Mouse (Mus musculus): ENCODE measurements around the gene Myo1e.

The Myo1e gene

GRCm38 (mm10) chr9:70281407-70281806 is 74.3 kb downstream of the Myo1e start:
- in situ Hi-C loops (cut with MboI, MseI) = no loop called here

- in situ Hi-C loops (cut with MboI, MseI) = no loop called here
Measured at GRCm38 (mm10) chr9:70282107-70282506, 75.0 kb downstream of the Myo1e start.

GRCm38 (mm10) chr9:70283151-70283550 is 76.0 kb downstream of the Myo1e start:
- in situ Hi-C loops (cut with MboI, MseI) = no loop called here

GRCm38 (mm10) chr9:70284584-70285140 is 77.5 kb downstream of the Myo1e start:
- in situ Hi-C loops (cut with MboI, MseI) = no loop called here

GRCm38 (mm10) chr9:70290785-70291184 is 83.6 kb downstream of the Myo1e start:
- in situ Hi-C loops (cut with MboI, MseI) = no loop called here

DNA sequence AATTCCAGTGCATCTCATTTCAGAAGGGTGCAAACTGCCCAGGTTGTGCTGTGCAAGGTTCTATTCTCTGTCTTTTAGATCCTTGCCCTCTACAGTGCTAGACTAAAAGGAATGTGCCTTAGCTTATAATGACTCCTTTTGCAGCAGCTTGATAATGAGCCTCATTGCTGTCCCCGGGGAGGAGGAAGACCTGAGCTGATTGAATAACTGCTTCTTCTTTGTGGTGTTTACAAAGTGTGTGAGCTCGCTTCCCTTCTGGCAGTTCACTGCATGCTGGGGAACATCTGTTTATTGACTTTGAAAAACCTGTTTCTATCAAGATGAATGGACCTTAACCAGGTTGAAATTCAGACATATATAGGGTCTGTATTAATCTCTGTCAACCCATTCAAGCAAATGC is 89.8 kb downstream of the Myo1e start:
- in situ Hi-C loops (cut with MboI, MseI) = no loop called here

- in situ Hi-C loops (cut with MboI, MseI) = no loop called here
Measured at GRCm38 (mm10) chr9:70298221-70298620, 91.1 kb downstream of the Myo1e start.

DNA sequence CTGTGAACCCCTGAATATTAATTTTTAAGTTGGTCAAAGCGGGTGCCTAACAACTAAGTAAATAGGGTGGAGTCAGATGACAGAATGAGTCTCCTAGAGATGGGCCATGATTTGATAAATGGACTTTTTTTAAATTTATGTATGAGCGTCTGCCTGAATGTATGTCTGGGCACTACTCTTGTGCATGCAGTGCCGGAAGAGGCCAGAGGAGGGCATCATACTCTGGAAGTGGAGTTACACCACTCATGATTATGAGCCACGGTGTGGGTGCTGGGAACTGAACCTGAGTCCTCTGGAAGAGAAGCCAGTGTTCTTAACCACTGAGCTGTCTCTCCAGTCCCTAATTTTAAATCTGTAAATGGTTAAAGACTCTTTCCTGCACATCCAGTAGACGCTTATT is 93.6 kb downstream of the Myo1e start:
- in situ Hi-C loops (cut with MboI, MseI) = no loop called here

DNA sequence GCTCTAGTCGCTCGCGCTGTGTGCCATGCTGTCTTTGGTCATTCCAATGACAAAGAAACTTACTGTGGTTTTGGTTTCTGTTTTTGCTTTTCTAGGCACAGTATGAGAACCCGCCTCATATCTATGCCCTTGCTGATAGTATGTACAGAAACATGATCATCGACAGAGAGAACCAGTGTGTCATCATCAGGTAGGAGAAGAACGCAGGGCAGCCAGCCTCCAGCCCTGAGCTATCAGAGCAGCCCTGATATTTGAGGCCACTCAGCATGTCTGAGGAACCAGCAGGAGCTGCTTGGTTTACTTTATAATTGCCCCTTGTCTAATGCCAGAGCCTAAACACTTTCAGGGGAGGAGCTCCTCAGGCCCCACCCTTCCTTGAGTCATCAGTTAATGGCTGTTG is 94.4 kb downstream of the Myo1e start:
- in situ Hi-C loops (cut with MboI, MseI) = no loop called here

DNA sequence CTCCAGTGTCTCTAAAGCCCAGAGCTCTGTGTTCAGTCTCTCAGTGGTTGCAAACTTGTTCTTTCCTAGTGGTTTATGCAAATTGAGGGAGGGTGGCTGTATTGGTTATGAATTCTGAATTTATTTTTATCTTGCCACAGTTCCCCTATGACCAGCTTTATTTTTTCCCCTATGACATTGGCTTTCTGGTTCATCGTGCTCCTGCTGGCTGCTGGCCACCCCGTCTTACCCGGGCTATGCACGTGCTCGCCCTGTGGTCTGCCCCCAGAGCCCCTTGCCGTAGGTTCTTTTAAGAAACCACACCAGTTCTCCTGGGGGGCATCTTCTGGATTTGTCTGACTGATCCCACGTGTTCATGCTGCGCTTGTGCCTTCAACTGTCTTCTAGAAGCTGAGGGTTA is 97.8 kb downstream of the Myo1e start:
- in situ Hi-C loops (cut with MboI, MseI) = no loop called here

GRCm38 (mm10) chr9:70310046-70310445 is 102.9 kb downstream of the Myo1e start:
- in situ Hi-C loops (cut with MboI, MseI) = no loop called here

DNA sequence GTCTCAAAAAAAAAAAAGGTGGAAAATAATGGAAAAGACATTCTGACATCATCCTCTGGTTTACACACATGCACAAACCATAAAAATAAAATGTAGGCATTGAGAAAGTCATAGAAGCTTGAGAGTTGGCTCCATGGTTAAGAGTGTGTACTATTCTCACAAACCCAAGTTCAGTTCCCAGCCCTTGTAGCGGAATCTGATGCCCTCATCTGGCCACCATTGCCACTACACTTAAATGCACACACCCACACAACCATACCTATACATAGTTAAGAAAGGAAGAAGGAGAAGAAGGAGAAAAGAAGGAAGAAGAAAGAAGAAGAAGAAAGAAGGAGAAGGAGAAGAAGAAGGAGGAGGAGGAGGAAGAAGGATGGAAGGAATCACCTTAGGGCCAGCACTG is 106.9 kb downstream of the Myo1e start:
- in situ Hi-C loops (cut with MboI, MseI) = no loop called here

- in situ Hi-C loops (cut with MboI, MseI) = no loop called here
Measured at GRCm38 (mm10) chr9:70315130-70315529, 108.0 kb downstream of the Myo1e start.

DNA sequence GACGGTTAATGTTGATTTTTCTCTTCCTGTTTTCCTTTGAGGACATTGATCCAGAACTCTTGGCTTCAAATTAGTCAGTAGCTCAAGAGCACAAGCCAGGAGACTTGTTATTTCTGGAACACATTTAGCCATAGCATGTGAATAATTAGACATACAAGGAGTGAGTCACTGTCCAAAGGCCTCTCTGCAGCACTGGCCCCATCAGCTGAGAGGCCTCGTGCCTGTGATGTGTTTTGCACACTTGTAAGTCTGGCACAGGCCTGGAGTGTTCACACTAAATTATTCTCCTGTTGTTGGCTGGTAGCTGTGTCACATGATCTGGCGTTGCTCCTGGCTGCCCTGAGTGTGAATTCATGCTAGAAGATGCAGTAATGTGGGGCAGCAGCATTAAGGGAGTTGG is 111.5 kb downstream of the Myo1e start:
- in situ Hi-C loops (cut with MboI, MseI) = no loop called here

DNA sequence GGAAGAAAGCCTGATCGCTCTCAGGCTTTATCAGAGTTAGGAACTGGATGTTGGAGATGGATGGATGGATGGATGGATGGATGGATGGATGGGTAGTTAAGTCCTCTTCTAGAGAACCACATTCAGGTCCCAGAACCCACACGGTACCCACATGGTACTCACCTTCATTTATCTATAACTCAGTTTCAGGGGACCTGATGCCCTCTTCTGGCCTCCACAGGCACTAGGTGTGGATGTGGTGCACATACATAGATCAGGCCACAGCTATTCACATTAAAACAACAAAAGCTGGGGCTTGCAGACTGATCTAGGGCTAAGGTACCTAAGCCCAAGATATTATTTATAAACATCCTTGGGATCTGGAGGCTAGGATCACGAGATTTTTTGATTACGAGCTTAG is 117.2 kb downstream of the Myo1e start:
- in situ Hi-C loops (cut with MboI, MseI) = no loop called here

- in situ Hi-C loops (cut with MboI, MseI) = no loop called here
Measured at GRCm38 (mm10) chr9:70325880-70326595, 118.9 kb downstream of the Myo1e start.

DNA sequence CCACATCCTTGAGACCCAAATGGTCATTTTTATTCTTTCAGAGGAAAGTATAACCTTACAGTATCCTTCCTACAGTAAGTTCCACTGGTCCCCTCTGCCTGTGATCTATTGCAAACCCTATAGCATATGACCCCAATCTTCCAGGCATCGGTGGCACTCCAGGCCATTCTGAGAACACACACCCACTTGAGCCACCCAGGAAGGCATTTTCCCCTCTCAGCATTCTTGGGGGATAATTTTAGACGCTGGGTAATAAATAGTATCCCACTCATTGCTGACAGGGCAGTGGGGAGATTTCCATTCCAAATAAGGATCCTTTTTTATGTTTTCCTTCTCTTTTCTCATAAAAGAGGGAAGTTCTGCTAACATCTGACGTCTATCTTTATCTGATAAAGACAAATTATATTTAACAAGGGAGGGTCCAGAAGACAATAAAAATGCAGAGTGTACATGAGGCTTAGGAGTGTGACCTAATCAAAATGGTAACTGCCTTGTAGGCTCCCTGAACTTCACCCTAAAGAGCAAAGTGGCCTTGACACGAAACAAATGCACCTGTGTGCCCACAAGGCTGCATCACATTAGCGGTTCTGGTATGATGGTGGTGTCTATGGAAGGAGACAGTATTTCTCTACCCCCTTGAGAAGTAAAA is 121.2 kb downstream of the Myo1e start:
- in situ Hi-C loops (cut with MboI, MseI) = no loop called here

- in situ Hi-C loops (cut with MboI, MseI) = no loop called here
Measured at GRCm38 (mm10) chr9:70331727-70332335, 124.7 kb downstream of the Myo1e start.

- in situ Hi-C loops (cut with MboI, MseI) = no loop called here
Measured at GRCm38 (mm10) chr9:70338391-70338790, 131.2 kb downstream of the Myo1e start.

DNA sequence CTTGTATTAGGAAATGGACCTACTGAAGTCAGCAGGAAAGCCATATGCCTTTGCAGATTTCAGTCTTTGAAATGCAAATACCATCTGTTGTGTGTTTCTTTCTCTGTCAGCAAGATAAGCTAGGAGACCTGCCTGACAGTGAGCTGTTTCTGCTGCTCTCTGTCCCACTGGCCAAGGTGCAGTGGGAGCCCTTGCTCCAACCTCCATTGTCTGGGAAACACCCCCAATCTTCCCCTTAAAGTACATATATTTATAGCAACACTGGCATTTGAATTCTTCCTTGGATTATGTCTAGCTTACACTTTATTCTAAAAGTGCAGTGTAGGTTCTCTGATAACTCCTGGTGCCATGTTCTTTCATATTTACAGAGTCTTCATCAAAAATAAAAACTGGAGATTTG is 131.7 kb downstream of the Myo1e start:
- in situ Hi-C loops (cut with MboI, MseI) = no loop called here

- in situ Hi-C loops (cut with MboI, MseI) = no loop called here
Measured at GRCm38 (mm10) chr9:70349274-70349673, 142.1 kb downstream of the Myo1e start.

DNA sequence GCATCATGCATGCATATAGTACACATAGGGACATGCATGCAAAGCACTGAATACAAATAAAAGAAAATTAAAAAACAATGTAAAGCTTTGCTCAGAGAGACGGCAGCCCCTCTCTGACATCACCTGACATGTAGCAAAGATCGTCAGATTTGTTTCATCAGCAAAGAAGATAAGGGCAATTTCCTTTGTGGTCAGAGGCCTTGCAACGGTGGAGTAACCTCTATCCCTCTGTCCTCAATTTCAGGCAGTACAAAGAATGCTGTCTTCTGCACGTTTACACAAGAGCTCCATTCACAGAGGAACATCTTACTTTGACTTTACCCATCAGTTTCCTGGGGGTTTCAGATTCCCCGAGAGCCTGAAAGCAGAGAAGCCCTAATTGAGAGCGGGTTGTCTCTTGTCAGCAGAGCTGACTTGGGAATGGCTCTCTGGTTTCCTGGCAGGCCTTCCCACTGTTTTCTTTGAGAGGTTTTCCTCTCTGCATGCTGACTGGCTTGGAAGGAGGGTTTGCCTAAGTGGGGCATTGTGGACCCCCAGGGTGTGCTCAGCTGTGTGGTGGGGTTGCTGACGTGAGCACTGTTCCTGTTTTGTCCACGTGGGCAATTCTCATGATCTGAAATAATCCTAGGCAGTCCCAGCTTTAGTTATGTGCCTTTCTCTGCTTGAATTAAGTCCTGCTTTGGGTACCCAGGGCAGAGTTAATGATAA is 144.6 kb downstream of the Myo1e start:
- in situ Hi-C loops (cut with MboI, MseI) = no loop called here
